Mouse (Mus musculus): ENCODE results near the gene Mrpl38.

- TF ChIP-seq CTCF (IDR thresholded peaks at IDR 0.05; ENCODE audit: borderline replicate concordance, insufficient read depth, low read depth, low read length): no peak
- no peak for TF ChIP-seq POLR2A (IDR thresholded peaks at IDR 0.05; ENCODE audit: borderline replicate concordance, insufficient read depth, low read length)
Observed at GRCm38 (mm10) chr11:116127986-116128385, 10.7 kb downstream of the Mrpl38 start.
